Mouse (Mus musculus) midbrain, postnatal 0 days (tissue): ENCODE data around the gene Rab29. TPM values are rescaled to one million over a fixed set of nuclear protein-coding genes. Genes with fewer than 3 reads are reported as not detected.
"Not testable (repeated sequence)": the region's sequence is repeated elsewhere in the genome, so short reads cannot be mapped to it uniquely, and the experiment has no call there.

Source experiments
- ATAC-seq: fragments of 200-750 bp; cut with Nextera tagmentation; 2 replicates; pipeline ENCODE4 v1.8.0; 2017; ENCODE audit warnings: moderate number of reproducible peaks, mild to moderate bottlenecking, moderate TSS enrichment, moderate library complexity; ENCODE audit not compliant: low FRiP score
- DNase-seq: peaks from one replicate; pipeline ENCODE4 v3.0.0-alpha.2; 2015; ENCODE audit warnings: low spot score
- H3K27ac ChIP-seq: fragments of 300-500 bp; sonication (generic); 2 replicates; pipeline ENCODE4 v1.5.1; 2014; ENCODE audit warnings: low read depth, mild to moderate bottlenecking, low read length, mixed read lengths
- H3K27me3 ChIP-seq: fragments of 300-500 bp; sonication (generic); 2 replicates; pipeline ENCODE4 v1.6.1; 2014; ENCODE audit warnings: low read length, control low read depth, mixed read lengths; ENCODE audit not compliant: insufficient read depth
- H3K36me3 ChIP-seq: fragments of 300-500 bp; sonication (generic); 2 replicates; pipeline ENCODE4 v1.6.1; 2014; ENCODE audit warnings: low read length, control low read depth, mixed read lengths; ENCODE audit not compliant: insufficient read depth
- H3K4me1 ChIP-seq: fragments of 300-500 bp; sonication (generic); 2 replicates; pipeline ENCODE4 v1.6.1; 2014; ENCODE audit warnings: mild to moderate bottlenecking, control low read depth, antibody characterized with exemption, low read length, mixed read lengths; ENCODE audit not compliant: insufficient read depth
- H3K4me2 ChIP-seq: fragments of 300-500 bp; sonication (generic); 2 replicates; pipeline ENCODE4 v1.6.1; 2014; ENCODE audit warnings: low read depth, mild to moderate bottlenecking, low read length, mixed read lengths; ENCODE audit not compliant: poor library complexity, severe bottlenecking
- H3K4me3 ChIP-seq: fragments of 300-500 bp; sonication (generic); 2 replicates; pipeline ENCODE4 v1.5.1; 2014; ENCODE audit warnings: low read depth, mild to moderate bottlenecking, low read length, moderate library complexity
- H3K9ac ChIP-seq: fragments of 300-500 bp; sonication (generic); replicated peaks from 2 replicates; pipeline ENCODE4 v1.6.1; 2014; ENCODE audit warnings: mild to moderate bottlenecking, low read length, moderate library complexity, mixed read lengths; ENCODE audit not compliant: poor library complexity, severe bottlenecking
- H3K9me3 ChIP-seq: fragments of 300-500 bp; sonication (generic); 2 replicates; pipeline ENCODE4 v1.6.1; 2016; ENCODE audit warnings: low read length, control low read depth
- CTCF ChIP-seq: IDR thresholded peaks from 2 replicates; pipeline ENCODE4 v1.5.1; 2016; ENCODE audit warnings: antibody characterized with exemption, mild to moderate bottlenecking
- WGBS: fragments of 180-500 bp; shearing (Covaris S2); extraction: QIAGEN DNeasy Blood & Tissue Kit; methylation state at CpG from one replicate; pipeline ENCODE4 v1.1.7; 2014; 5-methylcytosine and 5-hydroxymethylcytosine counted together
- polyA plus RNA-seq: library from polyadenylated mRNA; unstranded; fragments of >200 nt; fragmentation: Nextera tagmentation; extraction: Ambion mirVana; gene quantifications from 2 replicates; pipeline ENCODE4 v1.2.1, GENCODE M21; 2015
- total RNA-seq: library from RNA; depleted of rRNA; stranded (reverse); fragments of >200 nt; gene quantifications from 2 replicates; pipeline ENCODE4 v1.2.3, GENCODE M21; 2014

Gene Rab29
- total and polyA plus RNA-seq, 2 experiments from 2014 or later = 6.6 to 7.8 TPM

DNA sequence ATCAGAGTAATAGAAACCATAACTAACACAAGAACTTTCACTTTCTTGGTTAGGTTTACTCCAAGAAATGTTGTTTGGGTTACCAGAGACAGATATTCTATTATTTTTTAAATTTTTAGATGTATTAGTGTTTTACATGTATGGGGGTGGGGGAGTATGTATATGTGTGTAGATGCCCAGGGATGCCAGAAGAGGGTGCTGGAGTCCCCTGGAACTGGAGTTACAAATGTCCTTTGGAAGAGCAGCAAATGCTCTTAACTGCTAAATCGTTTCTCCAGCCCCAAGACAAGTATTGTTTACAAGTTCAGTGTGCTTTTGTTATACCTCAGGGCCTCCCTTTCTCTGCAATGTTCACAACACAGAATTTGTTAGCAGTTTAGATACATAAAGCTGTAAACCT, 38.5 kb downstream of the Rab29 start:
- H3K4me3 ChIP-seq = no peak overlapping the region
- WGBS = 4% methylated on average over 1 of the region's 1 CpGs
- H3K4me1 ChIP-seq = no peaks in the 10 kb centered on the region
- no peak overlapping the region for H3K9ac ChIP-seq
- peak; percentile 15 for DNase-seq
- no peak for ATAC-seq
- H3K27me3 ChIP-seq = no peaks in the 10 kb centered on the region
- peak; percentile 62 for TF ChIP-seq CTCF
- H3K9me3 ChIP-seq = no peaks in the 10 kb centered on the region
- no peaks in the 10 kb centered on the region for H3K36me3 ChIP-seq
- no peak overlapping the region for H3K27ac ChIP-seq
- no peak overlapping the region for H3K4me2 ChIP-seq

DNA sequence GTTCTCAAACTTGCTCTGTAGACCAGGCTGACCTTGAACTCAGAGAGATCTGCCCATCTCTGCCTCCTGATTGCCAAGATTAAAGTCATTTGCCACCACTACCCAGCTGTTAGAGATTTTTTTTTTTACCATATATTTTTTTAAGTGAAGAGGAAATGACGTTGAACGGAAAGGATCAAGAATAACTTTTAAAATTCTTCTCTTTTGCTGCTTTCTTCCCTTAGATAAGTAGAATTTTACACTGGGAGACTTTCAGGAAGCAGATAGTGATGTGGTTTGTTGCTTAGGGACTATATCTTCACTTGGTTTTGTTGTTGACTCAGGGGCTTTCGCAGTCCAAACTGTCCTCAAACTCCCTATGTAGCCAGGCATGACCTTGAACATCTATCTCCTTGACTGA, 41.4 kb downstream of the Rab29 start:
- H3K27ac ChIP-seq = no peak overlapping the region
- WGBS = 94% methylated on average over 3 of the region's 3 CpGs

DNA sequence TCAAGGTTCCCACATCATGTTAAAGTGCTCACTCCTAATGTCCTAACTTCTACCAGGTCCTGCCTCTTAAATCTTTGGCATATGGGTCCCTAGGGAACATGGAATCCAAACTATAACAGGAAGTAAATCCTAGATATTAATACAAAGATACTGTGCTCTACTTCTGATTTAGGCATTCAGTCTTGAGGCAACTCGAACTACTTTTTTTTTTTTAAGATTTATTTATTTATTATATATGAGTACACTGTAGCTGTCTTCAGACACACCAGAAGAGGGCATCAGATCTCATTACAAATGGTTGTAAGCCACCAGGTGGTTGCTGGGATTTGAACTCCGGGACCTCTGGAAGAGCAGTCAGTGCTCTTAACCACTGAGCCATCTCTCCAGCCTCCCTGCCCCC, 42.2 kb downstream of the Rab29 start:
- H3K36me3 ChIP-seq, ATAC-seq, H3K9ac ChIP-seq, H3K27ac ChIP-seq, H3K4me1 ChIP-seq, H3K4me3 ChIP-seq, H3K9me3 ChIP-seq, H3K27me3 ChIP-seq, H3K4me2 ChIP-seq, DNase-seq: not testable (repeated sequence)
- 97% methylated on average over 2 of the region's 2 CpGs for WGBS

More for the DNA sequence above, 41.4 kb downstream of the Rab29 start:
- Histone ChIP-seq H3K4me1 (no peaks in the 10 kb centered on the region), H3K36me3 (no peaks in the 10 kb centered on the region), H3K9ac (no peak overlapping the region), H3K9me3 (no peaks in the 10 kb centered on the region), H3K4me2 (no peak overlapping the region), H3K4me3 (no peak overlapping the region), H3K27me3 (no peaks in the 10 kb centered on the region)
- TF ChIP-seq CTCF = no peak
- DNase-seq = no peak
- no peak for ATAC-seq

DNA sequence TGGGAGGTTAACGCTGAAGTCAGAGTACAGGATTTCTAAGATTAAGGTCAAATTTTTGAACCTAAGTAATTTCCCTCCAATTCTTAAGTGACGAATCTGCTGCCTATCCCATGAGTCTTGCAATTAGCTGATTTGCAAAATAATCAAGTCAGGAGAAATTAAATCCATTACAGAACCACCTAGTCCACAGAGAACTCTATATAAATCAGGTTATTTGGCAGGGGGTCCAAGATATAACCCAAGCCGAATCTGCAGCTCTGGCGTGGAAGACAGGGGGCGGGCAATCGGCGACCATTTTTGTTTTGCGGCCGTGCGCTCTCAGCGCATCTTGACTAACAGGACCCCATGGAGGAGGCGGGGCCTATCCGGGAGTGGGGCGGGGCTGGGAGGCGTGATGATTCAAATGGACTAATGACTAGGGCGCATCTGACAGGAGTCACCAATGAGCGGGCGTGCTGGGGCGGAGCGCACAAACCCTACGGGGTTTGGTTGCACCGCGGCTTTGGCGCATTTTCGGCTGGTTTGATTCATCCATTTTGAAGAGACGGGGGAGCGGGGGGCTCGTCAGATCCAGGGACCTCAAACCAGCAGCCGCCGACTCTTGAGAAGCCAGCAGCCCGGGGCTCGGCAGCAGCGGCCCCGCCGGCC, 43.1 kb downstream of the Rab29 start, which contains the start of gene Nucks1:
Nucks1 (plus strand) TSS at position 534 of the 648 bp plus-strand sequence.
- DNase-seq = peak; percentile 99
- H3K4me3 ChIP-seq = peak within 1 kb of the TSS; percentile 97
- H3K36me3 ChIP-seq = no peaks in the 10 kb centered on the region
- peak; percentile 99 for ATAC-seq
- under 1% methylated on average over 35 of the region's 35 CpGs for WGBS
- no peaks in the 10 kb centered on the region for H3K4me1 ChIP-seq
- H3K9ac ChIP-seq = peak within 1 kb of the TSS; percentile 100
- H3K27me3 ChIP-seq = no peaks in the 10 kb centered on the region
- H3K4me2 ChIP-seq = peak within 1 kb of the TSS; percentile 80
- TF ChIP-seq CTCF = peak; percentile 76
- no peaks in the 10 kb centered on the region for H3K9me3 ChIP-seq
- peak within 1 kb of the TSS; percentile 100 for H3K27ac ChIP-seq

DNA sequence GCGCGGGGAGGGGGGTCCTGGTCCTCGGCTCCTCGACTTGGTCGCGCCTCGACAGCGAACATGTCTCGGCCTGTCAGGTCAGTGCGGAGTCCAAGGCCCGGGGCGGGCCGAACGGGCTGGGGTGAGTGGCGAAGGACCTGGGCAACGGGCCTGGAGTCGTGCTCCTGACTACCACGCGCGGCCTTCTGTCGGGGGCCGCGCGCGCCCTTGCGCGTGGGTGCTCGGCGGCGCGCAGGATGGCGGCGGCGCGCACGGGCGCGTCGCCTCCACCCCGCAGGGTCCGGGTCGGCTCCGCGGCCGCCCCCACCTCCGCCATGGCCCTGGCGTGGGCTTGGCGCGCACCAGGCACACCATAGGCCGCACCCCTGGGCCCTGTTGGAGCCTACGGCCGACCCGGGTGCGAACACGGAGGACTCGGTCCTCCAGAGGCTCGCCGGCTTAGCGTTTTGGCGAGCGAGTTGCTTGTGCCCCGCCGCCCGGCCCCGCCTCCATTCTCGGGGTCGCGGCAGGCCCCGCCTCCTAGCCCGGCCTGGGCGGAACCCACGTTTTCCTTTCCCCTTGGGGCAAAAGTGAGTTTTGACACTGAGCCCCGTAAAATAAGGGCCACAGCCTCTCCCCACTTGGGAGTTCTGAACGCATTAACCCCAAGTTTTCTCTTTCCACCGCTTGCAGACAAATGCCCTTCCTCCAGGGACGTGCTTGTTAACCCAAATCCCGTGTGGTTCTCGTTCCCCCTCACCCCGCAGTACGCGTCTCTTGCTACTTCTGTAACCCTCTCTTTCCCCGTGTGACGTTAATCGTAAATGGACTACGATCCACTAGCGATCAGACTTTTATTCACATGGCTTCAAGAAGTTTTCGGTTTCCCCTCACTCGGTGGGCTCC, 43.9 kb downstream of the Rab29 start:
- peak; percentile 82 for ATAC-seq
- Histone ChIP-seq H3K4me1 (no peaks in the 10 kb centered on the region), H3K4me3 (peak overlapping the region; percentile 97), H3K9me3 (no peaks in the 10 kb centered on the region), H3K27ac (peak overlapping the region; percentile 100), H3K9ac (peak overlapping the region; percentile 100), H3K27me3 (no peaks in the 10 kb centered on the region), H3K4me2 (peak overlapping the region; percentile 80), H3K36me3 (no peaks in the 10 kb centered on the region)
- WGBS = under 1% methylated on average over 56 of the region's 88 CpGs
- peak; percentile 73 for DNase-seq
- TF ChIP-seq CTCF = no peak

DNA sequence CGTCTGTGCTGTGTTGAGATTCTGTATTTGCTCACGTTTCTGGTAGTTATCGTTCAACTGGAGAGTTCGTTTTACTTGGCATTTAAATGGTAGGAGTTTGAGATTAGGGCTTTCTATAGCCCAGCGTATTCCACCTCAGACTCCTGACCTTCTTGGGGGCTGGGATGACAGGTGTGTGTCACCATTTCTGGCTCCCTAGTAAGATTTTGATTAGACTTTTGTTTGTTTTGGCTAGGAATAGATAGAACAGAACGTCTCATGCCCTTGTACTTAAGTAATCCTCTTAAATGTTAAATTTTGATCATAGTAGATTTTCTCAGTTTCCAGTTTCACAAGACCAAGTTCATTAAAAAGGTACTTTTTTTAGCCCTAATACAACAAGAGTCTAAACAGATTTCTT, 50.6 kb downstream of the Rab29 start:
- TF ChIP-seq CTCF = no peak
- Histone ChIP-seq H3K27me3 (no peaks in the 10 kb centered on the region), H3K4me2 (no peak overlapping the region), H3K9me3 (no peaks in the 10 kb centered on the region), H3K9ac (no peak overlapping the region), H3K4me1 (no peaks in the 10 kb centered on the region), H3K4me3 (no peak overlapping the region), H3K27ac (no peak overlapping the region), H3K36me3 (peaks cover 3% of the 10 kb centered on the region)
- WGBS = 71% methylated on average over 6 of the region's 6 CpGs
- DNase-seq (no peak), ATAC-seq (no peak)
